Mouse (Mus musculus): ENCODE measurements at regions not wholly inside any gene's neighbourhood (a gene's known extent, or its start where the extent isn't known, plus 50 kb on each side); places are given as distances from the start of the nearest gene placed in this dataset.
A peak's percentile ranks its signal among the peaks of the same experiment; 100 is the strongest.

- Histone ChIP-seq H3K36me3 (ENCODE audit: control insufficient read depth, insufficient read depth) (no peaks in the 10 kb centered on the region), H3K4me1 (ENCODE audit: control insufficient read depth, low read depth, low read length) (no peaks in the 10 kb centered on the region; the same call in 1 of the 2 replicates), H3K4me3 (ENCODE audit: low read depth, low read length) (no peak overlapping the region), H3K4me2 (ENCODE audit: low read depth, low read length) (no peak overlapping the region), H3K9ac (ENCODE audit: low read depth, low read length) (no peak overlapping the region), H3K27ac (ENCODE audit: low read length) (no peak overlapping the region), H3K27me3 (ENCODE audit: control insufficient read depth, insufficient read depth, low read depth, low read length) (no peaks in the 10 kb centered on the region), H3K9me3 (replicated peaks; ENCODE audit: control insufficient read depth, low read length) (no peaks in the 10 kb centered on the region)
- WGBS (ENCODE audit: insufficient replicate concordance), result 33% methylated on average over 6 of the region's 6 CpGs
- ATAC-seq (ENCODE audit: low read depth), result peak; percentile 50
These were observed 189.3 kb downstream of the Gadd45g start for GRCm38 (mm10) chr13:52035731-52036130.

- no peak overlapping the region for H3K27ac ChIP-seq (ENCODE audit: low read length)
- 60% methylated on average over 5 of the region's 5 CpGs for WGBS (ENCODE audit: insufficient replicate concordance)
- ATAC-seq (ENCODE audit: low read depth), result no peak
These were observed 189.9 kb downstream of the Gadd45g start for GRCm38 (mm10) chr13:52036351-52036750.

GRCm38 (mm10) chr13:52037218-52037617, 190.7 kb downstream of the Gadd45g start:
- no peak for ATAC-seq (ENCODE audit: low read depth)
- whole genome bisulfite sequencing (ENCODE audit: insufficient replicate concordance), result 61% methylated on average over 13 of the region's 13 CpGs
- H3K9ac ChIP-seq (ENCODE audit: low read depth, low read length), result no peak overlapping the region

More at GRCm38 (mm10) chr13:52036351-52036750, 189.9 kb downstream of the Gadd45g start:
- Histone ChIP-seq H3K4me3 (ENCODE audit: low read depth, low read length) (no peak overlapping the region), H3K9me3 (replicated peaks; ENCODE audit: control insufficient read depth, low read length) (no peaks in the 10 kb centered on the region), H3K36me3 (ENCODE audit: control insufficient read depth, insufficient read depth) (no peaks in the 10 kb centered on the region), H3K4me1 (ENCODE audit: control insufficient read depth, low read depth, low read length) (no peaks in the 10 kb centered on the region; the same call in 1 of the 2 replicates), H3K9ac (ENCODE audit: low read depth, low read length) (no peak overlapping the region), H3K4me2 (ENCODE audit: low read depth, low read length) (no peak overlapping the region), H3K27me3 (ENCODE audit: control insufficient read depth, insufficient read depth, low read depth, low read length) (no peaks in the 10 kb centered on the region)

GRCm38 (mm10) chr13:52041467-52042421, 195.3 kb downstream of the Gadd45g start:
- WGBS (ENCODE audit: insufficient replicate concordance), result 31% methylated on average over 15 of the region's 15 CpGs
- peak; percentile 43; the same call in 1 of the 2 replicates for ATAC-seq (ENCODE audit: low read depth)
- Histone ChIP-seq H3K4me3 (ENCODE audit: low read depth, low read length) (no peak overlapping the region), H3K36me3 (ENCODE audit: control insufficient read depth, insufficient read depth) (no peaks in the 10 kb centered on the region), H3K27ac (ENCODE audit: low read length) (0 out of 2 replicates have a peak overlapping the region, but pooled peaks have one; percentile 12), H3K4me2 (ENCODE audit: low read depth, low read length) (no peak overlapping the region; the same call in 1 of the 2 replicates), H3K9ac (ENCODE audit: low read depth, low read length) (no peak overlapping the region), H3K27me3 (ENCODE audit: control insufficient read depth, insufficient read depth, low read depth, low read length) (no peaks in the 10 kb centered on the region), H3K4me1 (ENCODE audit: control insufficient read depth, low read depth, low read length) (no peaks in the 10 kb centered on the region; the same call in none of the 2 replicates), H3K9me3 (replicated peaks; ENCODE audit: control insufficient read depth, low read length) (no peaks in the 10 kb centered on the region)

More at GRCm38 (mm10) chr13:52037218-52037617, 190.7 kb downstream of the Gadd45g start:
- Histone ChIP-seq H3K36me3 (ENCODE audit: control insufficient read depth, insufficient read depth) (no peaks in the 10 kb centered on the region), H3K4me2 (ENCODE audit: low read depth, low read length) (no peak overlapping the region), H3K4me3 (ENCODE audit: low read depth, low read length) (no peak overlapping the region), H3K4me1 (ENCODE audit: control insufficient read depth, low read depth, low read length) (no peaks in the 10 kb centered on the region; the same call in none of the 2 replicates), H3K27ac (ENCODE audit: low read length) (no peak overlapping the region), H3K27me3 (ENCODE audit: control insufficient read depth, insufficient read depth, low read depth, low read length) (no peaks in the 10 kb centered on the region), H3K9me3 (replicated peaks; ENCODE audit: control insufficient read depth, low read length) (no peaks in the 10 kb centered on the region)

GRCm38 (mm10) chr13:52042867-52043266, 196.4 kb downstream of the Gadd45g start:
- no peak overlapping the region for H3K4me2 ChIP-seq (ENCODE audit: low read depth, low read length)
- H3K27me3 ChIP-seq (ENCODE audit: control insufficient read depth, insufficient read depth, low read depth, low read length), result no peaks in the 10 kb centered on the region
- no peaks in the 10 kb centered on the region; the same call in none of the 2 replicates for H3K4me1 ChIP-seq (ENCODE audit: control insufficient read depth, low read depth, low read length)
- H3K4me3 ChIP-seq (ENCODE audit: low read depth, low read length), result no peak overlapping the region
- ATAC-seq (ENCODE audit: low read depth), result no peak
- H3K9ac ChIP-seq (ENCODE audit: low read depth, low read length), result no peak overlapping the region
- 67% methylated on average over 3 of the region's 3 CpGs for WGBS (ENCODE audit: insufficient replicate concordance)
- H3K9me3 ChIP-seq (replicated peaks; ENCODE audit: control insufficient read depth, low read length), result no peaks in the 10 kb centered on the region
- no peaks in the 10 kb centered on the region for H3K36me3 ChIP-seq (ENCODE audit: control insufficient read depth, insufficient read depth)
- H3K27ac ChIP-seq (ENCODE audit: low read length), result no peak overlapping the region

- no peak overlapping the region for H3K4me3 ChIP-seq (ENCODE audit: low read depth, low read length)
- H3K36me3 ChIP-seq (ENCODE audit: control insufficient read depth, insufficient read depth), result no peaks in the 10 kb centered on the region
- no peak overlapping the region for H3K4me2 ChIP-seq (ENCODE audit: low read depth, low read length)
- no peaks in the 10 kb centered on the region for H3K9me3 ChIP-seq (replicated peaks; ENCODE audit: control insufficient read depth, low read length)
- H3K27ac ChIP-seq (ENCODE audit: low read length), result no peak overlapping the region
- 54% methylated on average over 3 of the region's 3 CpGs for WGBS (ENCODE audit: insufficient replicate concordance)
- ATAC-seq (ENCODE audit: low read depth), result no peak
- H3K27me3 ChIP-seq (ENCODE audit: control insufficient read depth, insufficient read depth, low read depth, low read length), result no peaks in the 10 kb centered on the region
- no peaks in the 10 kb centered on the region; the same call in none of the 2 replicates for H3K4me1 ChIP-seq (ENCODE audit: control insufficient read depth, low read depth, low read length)
- H3K9ac ChIP-seq (ENCODE audit: low read depth, low read length), result no peak overlapping the region
These were observed 197.4 kb downstream of the Gadd45g start for GRCm38 (mm10) chr13:52043916-52044315.

- no peak overlapping the region for H3K27ac ChIP-seq (ENCODE audit: low read length)
- H3K27me3 ChIP-seq (ENCODE audit: control insufficient read depth, insufficient read depth, low read depth, low read length), result no peaks in the 10 kb centered on the region
- no peak overlapping the region for H3K4me3 ChIP-seq (ENCODE audit: low read depth, low read length)
- no peaks in the 10 kb centered on the region for H3K36me3 ChIP-seq (ENCODE audit: control insufficient read depth, insufficient read depth)
- WGBS (ENCODE audit: insufficient replicate concordance), result 59% methylated on average over 3 of the region's 3 CpGs
- H3K9me3 ChIP-seq (replicated peaks; ENCODE audit: control insufficient read depth, low read length), result no peaks in the 10 kb centered on the region
- H3K4me2 ChIP-seq (ENCODE audit: low read depth, low read length), result no peak overlapping the region
- ATAC-seq (ENCODE audit: low read depth), result no peak
- no peaks in the 10 kb centered on the region; the same call in none of the 2 replicates for H3K4me1 ChIP-seq (ENCODE audit: control insufficient read depth, low read depth, low read length)
- no peak overlapping the region for H3K9ac ChIP-seq (ENCODE audit: low read depth, low read length)
These were observed 198.9 kb downstream of the Gadd45g start for GRCm38 (mm10) chr13:52045349-52045748.

GRCm38 (mm10) chr13:52046020-52046419, 199.5 kb downstream of the Gadd45g start:
- Histone ChIP-seq H3K27me3 (ENCODE audit: control insufficient read depth, insufficient read depth, low read depth, low read length) (no peaks in the 10 kb centered on the region), H3K4me1 (ENCODE audit: control insufficient read depth, low read depth, low read length) (no peaks in the 10 kb centered on the region; the same call in none of the 2 replicates), H3K9ac (ENCODE audit: low read depth, low read length) (no peak overlapping the region), H3K9me3 (replicated peaks; ENCODE audit: control insufficient read depth, low read length) (no peaks in the 10 kb centered on the region), H3K4me3 (ENCODE audit: low read depth, low read length) (no peak overlapping the region), H3K36me3 (ENCODE audit: control insufficient read depth, insufficient read depth) (no peaks in the 10 kb centered on the region), H3K27ac (ENCODE audit: low read length) (no peak overlapping the region), H3K4me2 (ENCODE audit: low read depth, low read length) (no peak overlapping the region)
- no peak for ATAC-seq (ENCODE audit: low read depth)
- WGBS (ENCODE audit: insufficient replicate concordance), result 38% methylated on average over 5 of the region's 5 CpGs

- H3K9me3 ChIP-seq (replicated peaks; ENCODE audit: control insufficient read depth, low read length), result no peaks in the 10 kb centered on the region
- H3K27me3 ChIP-seq (ENCODE audit: control insufficient read depth, insufficient read depth, low read depth, low read length), result no peaks in the 10 kb centered on the region
- no peak for ATAC-seq (ENCODE audit: low read depth)
- H3K4me3 ChIP-seq (ENCODE audit: low read depth, low read length), result no peak overlapping the region
- 59% methylated on average over 11 of the region's 11 CpGs for WGBS (ENCODE audit: insufficient replicate concordance)
- H3K27ac ChIP-seq (ENCODE audit: low read length), result no peak overlapping the region
- no peaks in the 10 kb centered on the region for H3K36me3 ChIP-seq (ENCODE audit: control insufficient read depth, insufficient read depth)
- H3K4me2 ChIP-seq (ENCODE audit: low read depth, low read length), result no peak overlapping the region
- no peak overlapping the region for H3K9ac ChIP-seq (ENCODE audit: low read depth, low read length)
- no peaks in the 10 kb centered on the region; the same call in none of the 2 replicates for H3K4me1 ChIP-seq (ENCODE audit: control insufficient read depth, low read depth, low read length)
These were observed 200.2 kb downstream of the Gadd45g start for GRCm38 (mm10) chr13:52046700-52047099.
